Mouse (Mus musculus): ENCODE measurements around the gene Prpf38b. TPM values are rescaled to one million over a fixed set of nuclear protein-coding genes. Genes with fewer than 3 reads are reported as not detected.

Prpf38b gene
- polyA plus RNA-seq, 1 experiment, result 19.0 TPM

DNA sequence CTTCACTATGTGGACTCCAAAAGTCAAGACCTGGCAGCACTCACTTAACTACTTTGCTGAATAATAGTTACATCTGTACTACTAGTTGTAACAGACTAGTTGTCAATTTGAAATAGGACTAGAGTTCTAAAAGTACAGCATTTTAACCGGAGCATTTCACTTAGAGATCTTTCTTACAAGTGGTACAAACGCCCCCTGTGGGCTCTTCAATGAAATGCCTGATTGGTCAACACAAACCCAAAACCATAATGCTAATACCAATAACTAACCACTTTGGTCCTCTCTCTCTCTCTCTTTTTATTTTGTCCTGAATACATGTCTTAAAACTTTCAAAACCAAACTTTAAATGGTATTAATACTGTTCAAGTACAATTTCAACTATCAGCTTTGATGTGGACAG lies 9.5 kb downstream of the Prpf38b start:
- no peak for TF ChIP-seq TCF3 (IDR thresholded peaks at IDR 0.05; ENCODE audit: insufficient read length, low read depth)
- Histone ChIP-seq H3ac (ENCODE audit: control insufficient read depth, insufficient read length) (no peak overlapping the region), H3K4me2 (ENCODE audit: low read depth) (no peak overlapping the region), H3K27me3 (ENCODE audit: control insufficient read depth, insufficient read depth, insufficient read length) (no peaks in the 10 kb centered on the region), H3K4me3 (no peak overlapping the region), H3K79me2 (ENCODE audit: control insufficient read depth, insufficient read depth) (peaks cover 9% of the 10 kb centered on the region), H3K36me3 (ENCODE audit: control insufficient read depth, insufficient read depth) (peaks cover 63% of the 10 kb centered on the region)

- H3K4me2 ChIP-seq (ENCODE audit: low read depth), result no peak overlapping the region
- H3K36me3 ChIP-seq (ENCODE audit: control insufficient read depth, insufficient read depth), result peaks cover 50% of the 10 kb centered on the region
- no peak for TF ChIP-seq MYOD1 (IDR thresholded peaks at IDR 0.05; ENCODE audit: control insufficient read depth in 1 of 3, insufficient read length in 2 of 3, low read depth in 2 of 3)
- no peak for TF ChIP-seq E2F4 (IDR thresholded peaks at IDR 0.05; ENCODE audit: insufficient read depth)
- TF ChIP-seq REST (IDR thresholded peaks at IDR 0.05; ENCODE audit: insufficient read depth, insufficient read length), result no peak
- TF ChIP-seq MYOG (IDR thresholded peaks at IDR 0.05; ENCODE audit: control insufficient read depth in 1 of 3, insufficient read depth in 1 of 3, insufficient read length in 2 of 3, low read depth in 2 of 3), result no peak
- no peak for TF ChIP-seq USF1 (IDR thresholded peaks at IDR 0.05; ENCODE audit: low read depth)
- no peak for TF ChIP-seq TCF3 (IDR thresholded peaks at IDR 0.05; ENCODE audit: insufficient read length, low read depth)
- TF ChIP-seq MAX (IDR thresholded peaks at IDR 0.05; ENCODE audit: low read depth), result no peak
- peak; percentile 39 for TF ChIP-seq POLR2AphosphoS2 (IDR thresholded peaks at IDR 0.05; ENCODE audit: insufficient read length, low read depth)
- no peak overlapping the region for H3K4me3 ChIP-seq
- H3K27me3 ChIP-seq (ENCODE audit: control insufficient read depth, insufficient read depth, insufficient read length), result no peaks in the 10 kb centered on the region
- no peak overlapping the region for H3ac ChIP-seq (ENCODE audit: control insufficient read depth, insufficient read length)
- H3K79me2 ChIP-seq (ENCODE audit: control insufficient read depth, insufficient read depth), result no peaks in the 10 kb centered on the region
Measured at GRCm38 (mm10) chr3:108900681-108901080, 10.8 kb downstream of the Prpf38b start.

- H3K27me3 ChIP-seq (ENCODE audit: control insufficient read depth, insufficient read depth, insufficient read length), result no peaks in the 10 kb centered on the region
- H3K4me3 ChIP-seq, result no peak overlapping the region
- no peak for TF ChIP-seq TCF3 (IDR thresholded peaks at IDR 0.05; ENCODE audit: insufficient read length, low read depth)
- TF ChIP-seq TCF12 (IDR thresholded peaks at IDR 0.05; ENCODE audit: insufficient read depth, poor library complexity, severe bottlenecking), result no peak
- no peak for TF ChIP-seq MAX (IDR thresholded peaks at IDR 0.05; ENCODE audit: low read depth)
- no peak for TF ChIP-seq POLR2AphosphoS2 (IDR thresholded peaks at IDR 0.05; ENCODE audit: insufficient read length, low read depth)
- TF ChIP-seq SRF (IDR thresholded peaks at IDR 0.05; ENCODE audit: control insufficient read depth, insufficient read length, low read depth), result no peak
- no peak for TF ChIP-seq CEBPB (IDR thresholded peaks at IDR 0.05; ENCODE audit: insufficient read depth, poor library complexity, severe bottlenecking)
- no peak for TF ChIP-seq USF1 (IDR thresholded peaks at IDR 0.05; ENCODE audit: low read depth)
- no peak for TF ChIP-seq REST (IDR thresholded peaks at IDR 0.05; ENCODE audit: insufficient read depth, insufficient read length)
- no peak overlapping the region for H3K4me2 ChIP-seq (ENCODE audit: low read depth)
- H3ac ChIP-seq (ENCODE audit: control insufficient read depth, insufficient read length), result no peak overlapping the region
- peaks cover 45% of the 10 kb centered on the region for H3K36me3 ChIP-seq (ENCODE audit: control insufficient read depth, insufficient read depth)
- H3K79me2 ChIP-seq (ENCODE audit: control insufficient read depth, insufficient read depth), result no peaks in the 10 kb centered on the region
Measured at GRCm38 (mm10) chr3:108900147-108900546, 11.4 kb downstream of the Prpf38b start.

DNA sequence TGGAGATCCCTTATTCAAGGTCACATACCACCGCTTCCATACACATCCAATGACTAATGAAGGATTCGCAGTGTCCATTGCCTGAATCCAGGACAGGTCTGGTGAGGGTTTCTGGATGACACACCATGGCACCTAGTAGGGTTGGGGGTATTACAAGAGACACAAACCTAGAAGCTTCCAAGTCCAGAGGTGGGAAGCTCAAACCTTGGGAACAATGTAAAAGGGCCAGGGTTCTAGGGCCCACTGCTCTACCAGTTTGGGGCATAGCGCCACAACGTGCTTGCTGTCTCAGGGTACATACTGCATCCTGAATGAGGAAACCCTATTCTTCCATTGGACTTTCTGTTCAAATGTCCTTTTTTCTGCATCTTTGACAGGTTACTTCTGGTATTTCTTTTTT lies 12.9 kb downstream of the Prpf38b start:
- Histone ChIP-seq H3K4me2 (ENCODE audit: low read depth) (no peak overlapping the region), H3K4me3 (no peak overlapping the region), H3K79me2 (ENCODE audit: control insufficient read depth, insufficient read depth) (no peaks in the 10 kb centered on the region), H3K27me3 (ENCODE audit: control insufficient read depth, insufficient read depth, insufficient read length) (no peaks in the 10 kb centered on the region), H3ac (ENCODE audit: control insufficient read depth, insufficient read length) (no peak overlapping the region), H3K36me3 (ENCODE audit: control insufficient read depth, insufficient read depth) (peaks cover 30% of the 10 kb centered on the region)
- TF ChIP-seq POLR2A (IDR thresholded peaks at IDR 0.05; ENCODE audit: insufficient read length, low read depth) (no peak), POLR2AphosphoS2 (IDR thresholded peaks at IDR 0.05; ENCODE audit: insufficient read length, low read depth) (peak; percentile 82)

GRCm38 (mm10) chr3:108892914-108893313 lies 18.6 kb downstream of the Prpf38b start:
- H3K4me2 ChIP-seq (ENCODE audit: low read depth), result no peak overlapping the region
- H3K79me2 ChIP-seq (ENCODE audit: control insufficient read depth, insufficient read depth), result no peaks in the 10 kb centered on the region
- no peaks in the 10 kb centered on the region for H3K36me3 ChIP-seq (ENCODE audit: control insufficient read depth, insufficient read depth)
- no peak overlapping the region for H3K4me3 ChIP-seq
- TF ChIP-seq SRF (IDR thresholded peaks at IDR 0.05; ENCODE audit: control insufficient read depth, insufficient read length, low read depth) (no peak), POLR2AphosphoS2 (IDR thresholded peaks at IDR 0.05; ENCODE audit: insufficient read length, low read depth) (no peak), POLR2A (IDR thresholded peaks at IDR 0.05; ENCODE audit: insufficient read length, low read depth) (no peak), TCF3 (IDR thresholded peaks at IDR 0.05; ENCODE audit: insufficient read length, low read depth) (no peak), TCF12 (IDR thresholded peaks at IDR 0.05; ENCODE audit: insufficient read depth, poor library complexity, severe bottlenecking) (no peak), MAX (IDR thresholded peaks at IDR 0.05; ENCODE audit: low read depth) (no peak), CEBPB (IDR thresholded peaks at IDR 0.05; ENCODE audit: insufficient read depth, poor library complexity, severe bottlenecking) (no peak), MYOG (IDR thresholded peaks at IDR 0.05; ENCODE audit: control insufficient read depth in 1 of 3, insufficient read depth in 1 of 3, insufficient read length in 2 of 3, low read depth in 2 of 3) (no peak), E2F4 (IDR thresholded peaks at IDR 0.05; ENCODE audit: insufficient read depth) (no peak), REST (IDR thresholded peaks at IDR 0.05; ENCODE audit: insufficient read depth, insufficient read length) (no peak), USF1 (IDR thresholded peaks at IDR 0.05; ENCODE audit: low read depth) (no peak)
- H3ac ChIP-seq (ENCODE audit: control insufficient read depth, insufficient read length), result no peak overlapping the region
- no peaks in the 10 kb centered on the region for H3K27me3 ChIP-seq (ENCODE audit: control insufficient read depth, insufficient read depth, insufficient read length)

- TF ChIP-seq POLR2AphosphoS2 (IDR thresholded peaks at IDR 0.05; ENCODE audit: insufficient read length, low read depth), result no peak
- TF ChIP-seq MAX (IDR thresholded peaks at IDR 0.05; ENCODE audit: low read depth), result no peak
- no peak for TF ChIP-seq MYOD1 (IDR thresholded peaks at IDR 0.05; ENCODE audit: control insufficient read depth in 1 of 3, insufficient read length in 2 of 3, low read depth in 2 of 3)
- no peak for TF ChIP-seq CEBPB (IDR thresholded peaks at IDR 0.05; ENCODE audit: insufficient read depth, poor library complexity, severe bottlenecking)
- TF ChIP-seq MYOG (IDR thresholded peaks at IDR 0.05; ENCODE audit: control insufficient read depth in 1 of 3, insufficient read depth in 1 of 3, insufficient read length in 2 of 3, low read depth in 2 of 3), result no peak
- TF ChIP-seq E2F4 (IDR thresholded peaks at IDR 0.05; ENCODE audit: insufficient read depth), result no peak
- no peak for TF ChIP-seq TCF12 (IDR thresholded peaks at IDR 0.05; ENCODE audit: insufficient read depth, poor library complexity, severe bottlenecking)
- no peak for TF ChIP-seq REST (IDR thresholded peaks at IDR 0.05; ENCODE audit: insufficient read depth, insufficient read length)
- no peak for TF ChIP-seq TCF3 (IDR thresholded peaks at IDR 0.05; ENCODE audit: insufficient read length, low read depth)
- Histone ChIP-seq H3K4me3 (no peak overlapping the region), H3K36me3 (ENCODE audit: control insufficient read depth, insufficient read depth) (no peaks in the 10 kb centered on the region), H3ac (ENCODE audit: control insufficient read depth, insufficient read length) (no peak overlapping the region), H3K4me2 (ENCODE audit: low read depth) (no peak overlapping the region), H3K27me3 (ENCODE audit: control insufficient read depth, insufficient read depth, insufficient read length) (no peaks in the 10 kb centered on the region), H3K79me2 (ENCODE audit: control insufficient read depth, insufficient read depth) (no peaks in the 10 kb centered on the region)
Measured at GRCm38 (mm10) chr3:108892080-108892479, 19.4 kb downstream of the Prpf38b start.

Data from myocyte (in vitro differentiated cells).